Mouse (Mus musculus) c-Kit-positive CD71-negative TER-119-negative erythroid progenitor cells, embryonic 14.5 days (primary cell): Measurements from ENCODE around the gene Cdipt.
A peak's percentile ranks its signal among the peaks of the same experiment; 100 is the strongest.

Experiments used
- DNase-seq: peaks from one replicate; pipeline ENCODE4 v3.0.0-alpha.2; 2013; ENCODE audit warnings: low read depth

The Cdipt gene

GRCm38 (mm10) chr7:126975893-126975949 lies at the start of gene Cdipt:
Cdipt (plus strand) TSS chr7:126975914.
- no peak for DNase-seq

GRCm38 (mm10) chr7:126926299-126926698 lies 49.4 kb upstream of the Cdipt start:
- DNase-seq, result no peak

- peak; percentile 85 for DNase-seq
These were observed 47.2 kb upstream of the Cdipt start, which contains the start of gene Kctd13 for GRCm38 (mm10) chr7:126928384-126929037. Kctd13 (plus strand) TSS chr7:126928879.

- no peak for DNase-seq
These were observed 46.7 kb upstream of the Cdipt start for GRCm38 (mm10) chr7:126929046-126929445.

- DNase-seq, result no peak
These were observed 43.1 kb upstream of the Cdipt start for GRCm38 (mm10) chr7:126932652-126933051.

- no peak for DNase-seq
These were observed 34.5 kb upstream of the Cdipt start for GRCm38 (mm10) chr7:126941171-126941570.

- no peak for DNase-seq
These were observed 33.9 kb upstream of the Cdipt start for GRCm38 (mm10) chr7:126941801-126942200.

- no peak for DNase-seq
These were observed 29.2 kb upstream of the Cdipt start for GRCm38 (mm10) chr7:126946530-126946929.

GRCm38 (mm10) chr7:126948626-126949025 lies 27.1 kb upstream of the Cdipt start:
- DNase-seq, result no peak

- no peak for DNase-seq
These were observed 26.3 kb upstream of the Cdipt start, which contains the start of gene Asphd1 for GRCm38 (mm10) chr7:126949403-126949792. Asphd1 (minus strand) TSS chr7:126949582.

- DNase-seq, result peak; percentile 83
These were observed 25.7 kb upstream of the Cdipt start, which contains the start of gene Sez6l2 for GRCm38 (mm10) chr7:126949793-126950646. Sez6l2 (plus strand) TSS chr7:126950563.

GRCm38 (mm10) chr7:126950647-126951615 lies 24.8 kb upstream of the Cdipt start:
- DNase-seq, result no peak

- DNase-seq, result no peak
These were observed 24.0 kb upstream of the Cdipt start for GRCm38 (mm10) chr7:126951741-126952140.

- no peak for DNase-seq
These were observed 23.1 kb upstream of the Cdipt start for GRCm38 (mm10) chr7:126952646-126953045.

GRCm38 (mm10) chr7:126955125-126955524 lies 20.6 kb upstream of the Cdipt start:
- no peak for DNase-seq

- no peak for DNase-seq
These were observed 15.9 kb upstream of the Cdipt start for GRCm38 (mm10) chr7:126959780-126960179.

- no peak for DNase-seq
These were observed 14.6 kb upstream of the Cdipt start for GRCm38 (mm10) chr7:126961095-126961494.

- no peak for DNase-seq
These were observed 13.7 kb upstream of the Cdipt start for GRCm38 (mm10) chr7:126961965-126962364.

GRCm38 (mm10) chr7:126963548-126964286 lies 12.0 kb upstream of the Cdipt start:
- no peak for DNase-seq

- no peak for DNase-seq
These were observed 10.1 kb upstream of the Cdipt start for GRCm38 (mm10) chr7:126965568-126965967.

- DNase-seq, result no peak
These were observed 8.4 kb upstream of the Cdipt start for GRCm38 (mm10) chr7:126967361-126967760.

- DNase-seq, result no peak
These were observed 221 bp upstream of the Cdipt start for GRCm38 (mm10) chr7:126975493-126975892.
